In genomic region chr14:25795561-25796174, GRCm38 (mm10) we compare ENCODE assay signal across 8 mouse cellular contexts. TPM values are rescaled to one million over a fixed set of nuclear protein-coding genes. Genes with fewer than 3 reads are reported as not detected.
DNase-seq lines count a peak whose midpoint lies in the region; ATAC-seq and TF ChIP-seq lines count a peak whose summit lies in the region.

No protein-coding gene starts in this region.

- no peak overlapping the region for H3K4me2 ChIP-seq in intestine, postnatal 0 days (replicated peaks; ENCODE audit: low read depth)
- H3K4me2 ChIP-seq in liver, postnatal 0 days (ENCODE audit: low read depth, low read length), result peak overlapping the region; percentile 55

- H3K9me3 ChIP-seq in intestine, postnatal 0 days (ENCODE audit: control insufficient read depth), result no peaks in the 10 kb centered on the region
- H3K9me3 ChIP-seq in liver, postnatal 0 days (ENCODE audit: low read length), result no peaks in the 10 kb centered on the region

- peak; percentile 32 to 52 for DNase-seq in cerebellum, postnatal 14 days
- no peak for DNase-seq in cerebellum, postnatal 36 days
- peak; percentile 77 for DNase-seq in brain, adult 2 months (ENCODE audit: low read depth, low spot score)
- DNase-seq in heart, adult 18-20 months, result peak; percentile 83 to 88
- DNase-seq in liver, postnatal 0 days, result peak; percentile 63
- DNase-seq in retina, postnatal 1 day, result peak; percentile 78
- no peak for DNase-seq in spleen, postnatal 14 days (ENCODE audit: low spot score in 2 of 2)

- H3K36me3 ChIP-seq in intestine, postnatal 0 days (ENCODE audit: control insufficient read depth, insufficient read depth), result no peaks in the 10 kb centered on the region
- H3K36me3 ChIP-seq in liver, postnatal 0 days (replicated peaks; ENCODE audit: insufficient read depth, low read length), result no peaks in the 10 kb centered on the region

- no peak for TF ChIP-seq EP300 in liver, postnatal 0 days (IDR thresholded peaks at IDR 0.05; ENCODE audit: low read depth)

- H3K27ac ChIP-seq in intestine, postnatal 0 days (ENCODE audit: low read depth, low read length), result peak overlapping the region; percentile 46; the same call in 1 of the 2 replicates
- H3K27ac ChIP-seq in liver, postnatal 0 days (ENCODE audit: low read depth), result peak overlapping the region; percentile 52; the same call in 1 of the 2 replicates

- ATAC-seq in intestine, postnatal 0 days, result no peak
- peak; percentile 57; the same call in 1 of the 2 replicates for ATAC-seq in liver, postnatal 0 days

- WGBS in intestine, postnatal 0 days, result 23% methylated on average over 10 of the region's 10 CpGs
- 28% methylated on average over 10 of the region's 10 CpGs for WGBS in liver, postnatal 0 days (ENCODE audit: insufficient replicate concordance)

- no peaks in the 10 kb centered on the region for H3K4me1 ChIP-seq in intestine, postnatal 0 days (replicated peaks; ENCODE audit: control insufficient read depth, insufficient read depth, low read length)
- H3K4me1 ChIP-seq in liver, postnatal 0 days (ENCODE audit: insufficient read depth), result no peaks in the 10 kb centered on the region

- no peak for TF ChIP-seq CTCF in intestine, postnatal 0 days (IDR thresholded peaks at IDR 0.05; ENCODE audit: low read depth)
- no peak for TF ChIP-seq CTCF in liver, postnatal 0 days (IDR thresholded peaks at IDR 0.05; ENCODE audit: low read depth)

- no peaks in the 10 kb centered on the region for H3K27me3 ChIP-seq in intestine, postnatal 0 days (replicated peaks; ENCODE audit: control insufficient read depth, insufficient read depth, low read length)
- H3K27me3 ChIP-seq in liver, postnatal 0 days (ENCODE audit: insufficient read depth, low read length), result peaks cover 5% of the 10 kb centered on the region; the same call in 1 of the 2 replicates

- H3K4me3 ChIP-seq in intestine, postnatal 0 days (ENCODE audit: low read depth, low read length), result no peak overlapping the region
- H3K4me3 ChIP-seq in liver, postnatal 0 days (ENCODE audit: low read depth, low read length), result no peak overlapping the region

- no peak overlapping the region for H3K9ac ChIP-seq in intestine, postnatal 0 days (ENCODE audit: low read depth, low read length)
- no peak overlapping the region for H3K9ac ChIP-seq in liver, postnatal 0 days (replicated peaks)

RNA-seq across cellular contexts. Expression of gene Zcchc24, which starts 26.8 kb away (rescaled TPM):
- 10 to 100 TPM; 33.9 to 34.9 TPM for total RNA-seq in heart, adult 18-20 months (2021)
- 10.3 and 12.1 TPM in 2 replicates for polyA plus RNA-seq in intestine, postnatal 0 days (2015; fragmentation: Nextera tagmentation; extraction: Ambion mirVana)
- polyA plus RNA-seq in liver, postnatal 0 days (2015; fragmentation: Nextera tagmentation; extraction: Ambion mirVana), result 13.7 and 13.8 TPM in 2 replicates

RNA-seq across cellular contexts. Expression of gene Anxa11, which starts 46.3 kb away (rescaled TPM):
- total RNA-seq in heart, adult 18-20 months (2021), result 10 to 100 TPM; 76.1 to 82.5 TPM
- polyA plus RNA-seq in intestine, postnatal 0 days (2015; fragmentation: Nextera tagmentation; extraction: Ambion mirVana), result 82.3 and 86.7 TPM in 2 replicates
- 13.1 and 13.9 TPM in 2 replicates for polyA plus RNA-seq in liver, postnatal 0 days (2015; fragmentation: Nextera tagmentation; extraction: Ambion mirVana)

Comparison
In these comparisons a context has a peak if more than half of its experiments do, and no peak if none do; other contexts are left out.
1. DNase-seq: peak in cerebellum, postnatal 14 days (2 of 2), brain, adult 2 months (single experiment), heart, adult 18-20 months (2 of 2), liver, postnatal 0 days (single experiment) and retina, postnatal 1 day (single experiment); none in cerebellum, postnatal 36 days (0 of 2) and spleen, postnatal 14 days (0 of 2).